Mouse (Mus musculus) heart, embryonic 11.5 days (tissue): Measurements from ENCODE around the gene N4bp3. TPM values are rescaled to one million over a fixed set of nuclear protein-coding genes. Genes with fewer than 3 reads are reported as not detected.

Experiments
- ATAC-seq: fragments of 200-750 bp; cut with Nextera tagmentation; replicated peaks from 2 replicates; pipeline ENCODE4 v1.8.0; 2017; ENCODE audit warnings: moderate library complexity; ENCODE audit not compliant: insufficient number of reproducible peaks, low FRiP score, low TSS enrichment
- H3K27ac ChIP-seq: fragments of 300-500 bp; sonication (generic); 2 replicates; pipeline ENCODE4 v1.5.1; 2014; ENCODE audit warnings: mild to moderate bottlenecking, low read depth, low read length
- H3K27me3 ChIP-seq: fragments of 300-500 bp; sonication (generic); 2 replicates; pipeline ENCODE4 v1.6.1; 2014; ENCODE audit warnings: mild to moderate bottlenecking, low read length, mixed read lengths; ENCODE audit not compliant: control insufficient read depth, insufficient read depth
- H3K36me3 ChIP-seq: fragments of 300-500 bp; sonication (generic); 2 replicates; pipeline ENCODE4 v1.6.1; 2014; ENCODE audit warnings: mild to moderate bottlenecking, low read length, moderate library complexity, mixed read lengths; ENCODE audit not compliant: control insufficient read depth, insufficient read depth
- H3K4me1 ChIP-seq: fragments of 300-500 bp; sonication (generic); 2 replicates; pipeline ENCODE4 v1.6.1; 2014; ENCODE audit warnings: low read length; ENCODE audit not compliant: control insufficient read depth, insufficient read depth
- H3K4me2 ChIP-seq: fragments of 300-500 bp; sonication (generic); 2 replicates; pipeline ENCODE4 v1.6.1; 2014; ENCODE audit warnings: mild to moderate bottlenecking, moderate library complexity
- H3K4me3 ChIP-seq: fragments of 300-500 bp; sonication (generic); 2 replicates; pipeline ENCODE4 v1.5.1; 2014; ENCODE audit warnings: low read depth, low read length
- H3K9ac ChIP-seq: fragments of 300-500 bp; sonication (generic); 2 replicates; pipeline ENCODE4 v1.6.1; 2014; ENCODE audit warnings: mild to moderate bottlenecking, low read depth, low read length, moderate library complexity
- H3K9me3 ChIP-seq: fragments of 300-500 bp; sonication (generic); replicated peaks from 2 replicates; pipeline ENCODE4 v1.6.1; 2016; ENCODE audit warnings: low read length; ENCODE audit not compliant: control insufficient read depth
- WGBS: fragments of 180-500 bp; shearing (Covaris S2); extraction: QIAGEN DNeasy Blood & Tissue Kit; methylation state at CpG from one replicate; pipeline ENCODE4 v1.1.7; 2014; ENCODE audit not compliant: insufficient replicate concordance; 5-methylcytosine and 5-hydroxymethylcytosine counted together
- polyA plus RNA-seq: library from polyadenylated mRNA; unstranded; fragments of >200 nt; fragmentation: Nextera tagmentation; extraction: Ambion mirVana; gene quantifications from 2 replicates; pipeline ENCODE4 v1.2.1, GENCODE M21; 2014

Gene N4bp3
- polyA plus RNA-seq, 1 experiment from 2014 or later = 4.2 TPM

GRCm38 (mm10) chr11:51607096-51607738 lies 43.4 kb downstream of the N4bp3 start:
- Histone ChIP-seq H3K4me1 (peaks cover 11% of the 10 kb centered on the region), H3K4me3 (peak overlapping the region; percentile 99), H3K27ac (peak overlapping the region; percentile 96), H3K36me3 (peaks cover 25% of the 10 kb centered on the region), H3K4me2 (peak overlapping the region; percentile 92), H3K9ac (peak overlapping the region; percentile 100), H3K9me3 (no peaks in the 10 kb centered on the region), H3K27me3 (no peaks in the 10 kb centered on the region)
- peak; percentile 24; the same call in 1 of the 2 replicates for ATAC-seq
- 8% methylated on average over 15 of the region's 15 CpGs for WGBS

DNA sequence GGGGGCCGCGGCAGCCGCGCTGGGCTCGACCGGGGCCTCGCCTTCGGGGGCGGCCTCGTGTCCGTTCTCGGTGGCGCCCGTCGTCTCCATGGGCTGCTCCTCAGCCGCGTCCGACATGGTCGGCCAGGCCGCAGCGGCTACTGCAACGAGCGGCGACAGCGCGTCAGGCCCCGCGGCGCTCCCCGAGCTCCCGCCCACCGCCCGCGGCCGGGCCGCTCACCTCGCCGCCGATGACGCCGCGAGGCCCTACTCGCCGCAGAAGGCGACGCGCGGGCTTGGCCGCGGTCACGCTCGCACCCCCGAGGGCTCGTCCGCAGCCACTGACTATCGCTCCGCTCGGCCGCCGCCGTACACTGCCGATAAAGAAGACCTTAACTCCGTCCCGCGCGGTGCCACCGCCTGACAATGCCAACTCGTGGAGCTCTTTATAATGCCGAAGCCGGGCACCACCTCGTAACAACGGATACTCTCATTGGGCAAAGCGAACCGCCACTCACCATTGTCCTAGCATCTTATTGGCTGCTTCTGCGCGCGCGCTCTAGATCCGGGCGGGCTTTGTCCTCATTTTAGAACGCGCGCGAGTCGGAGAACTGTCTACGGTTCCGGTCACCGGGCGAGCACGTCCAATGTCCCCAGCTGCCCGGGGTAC lies 44.1 kb downstream of the N4bp3 start, which contains the start of gene Hnrnpab:
Hnrnpab (minus strand) TSS at position 401 of the 649 bp plus-strand sequence.
- ATAC-seq = peak; percentile 89
- Histone ChIP-seq H3K9me3 (no peaks in the 10 kb centered on the region), H3K36me3 (peaks cover 31% of the 10 kb centered on the region), H3K9ac (peak within 1 kb of the TSS; percentile 100), H3K4me1 (peaks cover 11% of the 10 kb centered on the region), H3K4me3 (peak within 1 kb of the TSS; percentile 99), H3K27ac (peak within 1 kb of the TSS; percentile 96), H3K4me2 (peak within 1 kb of the TSS; percentile 92), H3K27me3 (no peaks in the 10 kb centered on the region)
- WGBS = under 1% methylated on average over 91 of the region's 91 CpGs

GRCm38 (mm10) chr11:51605602-51606446 lies 44.8 kb downstream of the N4bp3 start:
- Histone ChIP-seq H3K4me2 (peak overlapping the region; percentile 92), H3K4me1 (peaks cover 11% of the 10 kb centered on the region), H3K9ac (peak overlapping the region; percentile 100), H3K27ac (peak overlapping the region; percentile 96), H3K4me3 (peak overlapping the region; percentile 99), H3K27me3 (no peaks in the 10 kb centered on the region), H3K9me3 (no peaks in the 10 kb centered on the region), H3K36me3 (peaks cover 39% of the 10 kb centered on the region)
- WGBS = under 1% methylated on average over 79 of the region's 81 CpGs
- peak; percentile 79 for ATAC-seq

GRCm38 (mm10) chr11:51602253-51602652 lies 48.4 kb downstream of the N4bp3 start:
- Histone ChIP-seq H3K27ac (no peak overlapping the region), H3K4me1 (peaks cover 11% of the 10 kb centered on the region), H3K36me3 (peaks cover 60% of the 10 kb centered on the region), H3K9me3 (no peaks in the 10 kb centered on the region), H3K4me2 (no peak overlapping the region), H3K27me3 (no peaks in the 10 kb centered on the region), H3K4me3 (0 out of 2 replicates have a peak overlapping the region, but pooled peaks have one; percentile 1), H3K9ac (no peak overlapping the region)
- WGBS = 85% methylated on average over 3 of the region's 3 CpGs
- ATAC-seq = no peak

DNA sequence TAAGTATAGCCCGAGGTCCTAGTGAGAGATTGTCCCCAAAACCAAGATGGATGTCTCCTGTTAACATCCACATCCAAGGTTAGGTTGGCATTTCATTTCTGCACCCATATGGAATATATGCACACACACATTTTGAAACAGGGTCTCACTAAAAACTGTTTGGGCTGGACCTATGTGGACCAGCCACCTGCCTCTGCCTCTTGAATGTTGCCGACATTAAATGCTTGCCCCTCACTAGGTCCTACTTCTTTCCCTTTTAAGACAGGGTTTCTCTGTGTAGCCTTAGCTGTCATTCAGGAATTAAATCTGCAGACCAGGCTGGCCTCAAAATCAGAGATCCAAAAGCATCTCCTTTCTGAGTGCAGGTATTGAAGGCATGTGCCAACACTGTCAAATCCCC lies 53.1 kb downstream of the N4bp3 start:
- H3K9me3 ChIP-seq = no peaks in the 10 kb centered on the region
- no peak overlapping the region for H3K27ac ChIP-seq
- H3K27me3 ChIP-seq = no peaks in the 10 kb centered on the region
- peaks cover 66% of the 10 kb centered on the region for H3K36me3 ChIP-seq
- no peaks in the 10 kb centered on the region for H3K4me1 ChIP-seq
- ATAC-seq = no peak
- H3K4me2 ChIP-seq = no peak overlapping the region
- no peak overlapping the region for H3K4me3 ChIP-seq
- WGBS = 71% methylated on average over 2 of the region's 2 CpGs
- H3K9ac ChIP-seq = no peak overlapping the region

DNA sequence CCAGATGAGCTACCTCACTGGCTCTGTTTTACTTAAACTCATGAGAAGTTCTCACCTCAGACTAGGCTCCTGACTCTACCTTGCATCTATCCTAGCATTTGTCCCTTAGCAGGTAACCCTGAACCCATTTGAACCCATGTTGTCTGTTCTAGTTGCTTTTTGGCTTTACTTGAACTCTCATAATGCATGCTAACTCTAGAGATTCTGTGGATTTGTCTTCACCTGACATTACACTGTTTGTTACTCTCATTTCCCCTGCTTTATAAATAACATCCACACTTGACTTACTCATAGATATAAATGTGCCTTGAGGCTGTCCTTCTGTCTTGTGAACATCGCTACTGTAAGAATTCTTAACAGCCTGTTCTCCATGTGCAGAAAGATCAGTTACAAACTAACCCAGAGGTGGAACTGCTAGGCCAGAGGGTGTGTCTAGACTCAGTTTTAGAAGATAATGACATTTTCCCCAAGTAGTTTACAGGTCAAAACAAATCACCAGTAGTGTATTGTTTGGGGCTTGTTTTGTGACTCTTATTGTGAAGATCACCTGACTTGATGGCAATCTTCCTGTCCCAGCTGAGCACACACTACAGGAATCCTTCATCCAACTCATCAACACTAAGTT lies 55.1 kb downstream of the N4bp3 start:
- Histone ChIP-seq H3K4me1 (no peaks in the 10 kb centered on the region), H3K27ac (no peak overlapping the region), H3K9ac (no peak overlapping the region), H3K4me3 (no peak overlapping the region), H3K4me2 (no peak overlapping the region), H3K27me3 (no peaks in the 10 kb centered on the region), H3K36me3 (peaks cover 60% of the 10 kb centered on the region), H3K9me3 (no peaks in the 10 kb centered on the region)
- ATAC-seq = no peak
- WGBS = 90% methylated on average over 1 of the region's 1 CpGs

DNA sequence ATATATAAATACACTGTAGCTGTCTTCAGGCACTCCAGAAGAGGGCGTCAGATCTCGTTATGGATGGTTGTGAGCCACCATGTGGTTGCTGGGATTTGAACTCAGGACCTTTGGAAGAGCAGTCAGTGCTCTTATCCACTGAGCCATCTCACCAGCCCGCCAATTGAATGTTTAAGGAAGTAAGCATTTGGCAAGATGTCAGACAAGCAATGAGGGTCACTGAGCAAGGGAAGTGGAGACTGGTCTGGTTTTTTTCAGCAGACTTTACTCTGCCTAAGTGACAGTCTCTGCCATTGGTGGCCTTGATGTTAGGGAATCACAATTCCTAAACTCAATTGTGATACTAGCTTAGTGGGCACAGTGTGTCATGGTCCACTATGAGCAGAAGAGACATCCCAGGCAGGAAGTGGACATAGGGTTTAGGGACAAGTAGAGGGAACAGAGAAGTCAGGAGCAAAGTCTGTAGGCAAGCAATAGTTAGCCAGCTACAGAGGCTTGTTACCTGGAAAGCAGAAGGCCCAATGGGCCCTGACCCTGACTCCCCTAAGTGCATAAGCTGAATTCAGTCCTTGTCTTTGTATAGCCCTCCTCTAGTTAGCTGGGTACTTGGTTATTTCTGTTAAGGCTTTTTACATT lies 55.8 kb downstream of the N4bp3 start:
- H3K27me3 ChIP-seq = no peaks in the 10 kb centered on the region
- no peak overlapping the region for H3K27ac ChIP-seq
- no peaks in the 10 kb centered on the region for H3K4me1 ChIP-seq
- WGBS = 68% methylated on average over 3 of the region's 3 CpGs
- H3K4me3 ChIP-seq = no peak overlapping the region
- H3K36me3 ChIP-seq = peaks cover 58% of the 10 kb centered on the region
- H3K9me3 ChIP-seq = no peaks in the 10 kb centered on the region
- H3K4me2 ChIP-seq = no peak overlapping the region
- no peak overlapping the region for H3K9ac ChIP-seq
- no peak for ATAC-seq

DNA sequence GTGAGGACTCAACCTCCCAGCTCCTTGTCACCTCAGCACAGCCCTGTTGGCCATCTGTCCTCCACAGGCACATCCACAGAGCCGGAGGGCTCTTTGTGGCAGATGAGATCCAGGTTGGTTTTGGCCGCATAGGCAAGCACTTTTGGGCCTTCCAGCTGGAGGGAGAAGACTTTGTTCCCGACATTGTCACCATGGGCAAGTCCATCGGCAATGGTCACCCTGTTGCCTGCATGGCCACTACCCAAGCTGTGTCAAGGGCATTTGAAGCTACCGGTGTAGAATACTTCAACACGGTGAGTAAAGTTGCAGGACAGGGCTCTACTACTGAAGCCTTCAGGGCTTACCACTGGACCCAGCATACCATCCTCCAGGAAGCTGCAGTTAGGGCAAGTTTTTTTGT lies 56.8 kb downstream of the N4bp3 start:
- no peak overlapping the region for H3K4me3 ChIP-seq
- H3K27ac ChIP-seq = no peak overlapping the region
- H3K9me3 ChIP-seq = 0 out of 2 replicates have a peak, but pooled peaks cover 2% of the 10 kb centered on the region
- H3K27me3 ChIP-seq = no peaks in the 10 kb centered on the region
- 85% methylated on average over 6 of the region's 6 CpGs for WGBS
- no peak overlapping the region for H3K9ac ChIP-seq
- H3K36me3 ChIP-seq = peaks cover 61% of the 10 kb centered on the region
- no peak overlapping the region for H3K4me2 ChIP-seq
- no peaks in the 10 kb centered on the region for H3K4me1 ChIP-seq
- ATAC-seq = no peak
